ENCODE assay signal across 8 mouse cellular contexts in the genomic region with DNA sequence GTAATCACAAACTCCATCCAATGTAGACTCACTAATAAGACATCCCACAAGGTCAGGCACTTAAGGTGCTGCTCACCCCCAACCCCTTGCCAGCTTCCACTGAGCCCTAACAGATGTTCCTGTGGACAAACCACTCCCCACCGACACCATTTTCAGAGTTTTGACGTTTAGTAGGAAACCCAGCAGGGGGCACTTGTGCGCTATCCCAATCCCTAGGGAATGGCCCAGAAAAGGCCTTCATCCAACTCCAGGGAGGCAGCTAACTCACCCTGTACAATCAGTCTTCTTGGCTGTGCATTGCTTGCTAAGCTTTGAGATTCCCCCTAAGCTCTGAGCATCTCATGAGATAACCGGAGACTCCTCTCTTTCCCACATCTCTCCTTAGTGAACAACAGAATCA.
A peak's percentile ranks its signal among the peaks of the same experiment; 100 is the strongest.
DNase-seq lines count a peak whose midpoint lies in the region; ATAC-seq and TF ChIP-seq lines count a peak whose summit lies in the region.

No protein-coding gene starts in this region.

- no peaks in the 10 kb centered on the region for H3K36me3 ChIP-seq in liver, embryonic 11.5 days (ENCODE audit: control insufficient read depth, insufficient read depth, low read length)
- no peaks in the 10 kb centered on the region for H3K36me3 ChIP-seq in kidney, postnatal 0 days (ENCODE audit: insufficient read depth, low read length)

- intact Hi-C loops in gastrocnemius, postnatal 36 days (cut with DNase I), result no loop called here

- no peak overlapping the region for H3K9ac ChIP-seq in liver, embryonic 11.5 days (ENCODE audit: low read depth, low read length)
- no peak overlapping the region for H3K9ac ChIP-seq in kidney, postnatal 0 days (ENCODE audit: low read depth, low read length)

- H3K4me1 ChIP-seq in liver, embryonic 11.5 days (replicated peaks; ENCODE audit: control insufficient read depth, insufficient read depth, low read length), result no peaks in the 10 kb centered on the region
- H3K4me1 ChIP-seq in kidney, postnatal 0 days (replicated peaks; ENCODE audit: insufficient read depth, low read length), result no peaks in the 10 kb centered on the region

- peak; percentile 14 for DNase-seq in liver
- DNase-seq in liver, embryonic 11.5 days (ENCODE audit: low spot score), result no peak
- peak; percentile 60 for DNase-seq in adrenal gland, postnatal 25 days
- peak; percentile 55 for DNase-seq in kidney, postnatal 0 days (ENCODE audit: low spot score)
- peak; percentile 73 for DNase-seq in retina, postnatal 1 day
- DNase-seq in gastrocnemius, postnatal 36 days, result no peak
- DNase-seq in ovary, adult 18-20 months (ENCODE audit: low spot score), result no peak
- no peak for DNase-seq in thymus, adult 18-20 months

- no peak overlapping the region for H3K4me3 ChIP-seq in liver, embryonic 11.5 days (ENCODE audit: low read depth, low read length)
- no peak overlapping the region for H3K4me3 ChIP-seq in kidney, postnatal 0 days (replicated peaks; ENCODE audit: low read depth, low read length)

- no peak for ATAC-seq in liver, embryonic 11.5 days (replicated peaks; ENCODE audit: low FRiP score)
- no peak for ATAC-seq in kidney, postnatal 0 days (replicated peaks; ENCODE audit: low FRiP score, low read depth)

- H3K9me3 ChIP-seq in liver, embryonic 11.5 days (ENCODE audit: control insufficient read depth, low read length), result no peaks in the 10 kb centered on the region
- H3K9me3 ChIP-seq in kidney, postnatal 0 days (replicated peaks; ENCODE audit: low read length), result no peaks in the 10 kb centered on the region

- 43% methylated on average over 4 of the region's 4 CpGs for WGBS in liver, embryonic 11.5 days
- 42% methylated on average over 4 of the region's 4 CpGs for WGBS in kidney, postnatal 0 days

- no peak overlapping the region for H3K4me2 ChIP-seq in liver, embryonic 11.5 days
- no peak overlapping the region for H3K4me2 ChIP-seq in kidney, postnatal 0 days (ENCODE audit: low read length)

- no peak overlapping the region for H3K27ac ChIP-seq in liver, embryonic 11.5 days (ENCODE audit: low read depth, low read length)
- H3K27ac ChIP-seq in kidney, postnatal 0 days, result no peak overlapping the region

- no peaks in the 10 kb centered on the region for H3K27me3 ChIP-seq in liver, embryonic 11.5 days (replicated peaks; ENCODE audit: control insufficient read depth, insufficient read depth, low read length)
- no peaks in the 10 kb centered on the region for H3K27me3 ChIP-seq in kidney, postnatal 0 days (ENCODE audit: insufficient read depth, low read length)

- peak; percentile 67 for TF ChIP-seq CTCF in kidney, postnatal 0 days (IDR thresholded peaks at IDR 0.05; ENCODE audit: low read depth)

Comparison
In these comparisons a context has a peak if more than half of its experiments do, and no peak if none do; other contexts are left out.
1. DNase-seq: peak in liver (single experiment), adrenal gland, postnatal 25 days (single experiment), kidney, postnatal 0 days (single experiment) and retina, postnatal 1 day (single experiment); none in liver, embryonic 11.5 days (single experiment), gastrocnemius, postnatal 36 days (0 of 2), ovary, adult 18-20 months (single experiment) and thymus, adult 18-20 months (0 of 2).